Mouse (Mus musculus) liver, embryonic 12.5 days (tissue): ENCODE data around the gene Clpx. TPM values are rescaled to one million over a fixed set of nuclear protein-coding genes. Genes with fewer than 3 reads are reported as not detected.
"Not testable (repeated sequence)": the region's sequence is repeated elsewhere in the genome, so short reads cannot be mapped to it uniquely, and the experiment has no call there.

Experiments used
- ATAC-seq: fragments of 200-750 bp; cut with Nextera tagmentation; 2 replicates; pipeline ENCODE4 v1.8.0; 2017; ENCODE audit warnings: moderate number of reproducible peaks, mild to moderate bottlenecking, moderate library complexity
- H3K27ac ChIP-seq: fragments of 300-500 bp; sonication (generic); 2 replicates; pipeline ENCODE4 v1.5.1; 2016; ENCODE audit warnings: mild to moderate bottlenecking
- H3K27me3 ChIP-seq: fragments of 300-500 bp; sonication (generic); replicated peaks from 2 replicates; pipeline ENCODE4 v1.6.1; 2016; ENCODE audit warnings: mild to moderate bottlenecking, moderate library complexity
- H3K36me3 ChIP-seq: fragments of 300-500 bp; sonication (generic); 2 replicates; pipeline ENCODE4 v1.6.1; 2016; ENCODE audit warnings: mild to moderate bottlenecking, moderate library complexity
- H3K4me1 ChIP-seq: fragments of 300-500 bp; sonication (generic); 2 replicates; pipeline ENCODE4 v1.6.1; 2016
- H3K4me2 ChIP-seq: fragments of 300-500 bp; sonication (generic); 2 replicates; pipeline ENCODE4 v1.6.1; 2016; ENCODE audit warnings: mild to moderate bottlenecking, moderate library complexity
- H3K4me3 ChIP-seq: fragments of 300-500 bp; sonication (generic); 2 replicates; pipeline ENCODE4 v1.5.1; 2016; ENCODE audit warnings: mild to moderate bottlenecking, moderate library complexity
- H3K9ac ChIP-seq: fragments of 300-500 bp; sonication (generic); 2 replicates; pipeline ENCODE4 v1.6.1; 2016; ENCODE audit warnings: mild to moderate bottlenecking, moderate library complexity
- H3K9me3 ChIP-seq: fragments of 300-500 bp; sonication (generic); replicated peaks from 2 replicates; pipeline ENCODE4 v1.6.1; 2016; ENCODE audit warnings: mild to moderate bottlenecking, moderate library complexity
- WGBS: fragments of 180-500 bp; shearing (Covaris S2); methylation state at CpG from one replicate; pipeline ENCODE4 v1.1.7; 2016; ENCODE audit not compliant: insufficient replicate concordance; 5-methylcytosine and 5-hydroxymethylcytosine counted together
- polyA plus RNA-seq: library from polyadenylated mRNA; unstranded; fragments of >200 nt; fragmentation: Nextera tagmentation; extraction: Ambion mirVana; gene quantifications from 2 replicates; pipeline ENCODE4 v1.2.1, GENCODE M21; 2016

The Clpx gene
- polyA plus RNA-seq, 1 experiment from 2014 or later, result 34.9 TPM

GRCm38 (mm10) chr9:65322255-65322900 lies 28.3 kb downstream of the Clpx start:
- no peak for ATAC-seq

GRCm38 (mm10) chr9:65325971-65326370 lies 31.9 kb downstream of the Clpx start:
- Histone ChIP-seq H3K27ac (no peak overlapping the region), H3K27me3 (no peaks in the 10 kb centered on the region), H3K36me3 (peaks cover 90% of the 10 kb centered on the region), H3K4me2 (no peak overlapping the region), H3K4me3 (no peak overlapping the region), H3K9me3 (no peaks in the 10 kb centered on the region), H3K4me1 (peaks cover 6% of the 10 kb centered on the region; the same call in 1 of the 2 replicates), H3K9ac (no peak overlapping the region)
- no peak for ATAC-seq

More at GRCm38 (mm10) chr9:65322255-65322900, 28.3 kb downstream of the Clpx start:
- H3K27me3 ChIP-seq, result no peaks in the 10 kb centered on the region
- H3K4me1 ChIP-seq, result peaks cover 5% of the 10 kb centered on the region; the same call in 1 of the 2 replicates
- no peak overlapping the region for H3K27ac ChIP-seq
- H3K36me3 ChIP-seq, result peaks cover 86% of the 10 kb centered on the region
- H3K4me2 ChIP-seq, result no peak overlapping the region
- H3K9me3 ChIP-seq, result no peaks in the 10 kb centered on the region
- H3K4me3 ChIP-seq, result no peak overlapping the region
- 86% methylated on average over 11 of the region's 11 CpGs for WGBS
- H3K9ac ChIP-seq, result no peak overlapping the region

GRCm38 (mm10) chr9:65327371-65327770 lies 33.3 kb downstream of the Clpx start:
- Histone ChIP-seq H3K27ac (no peak overlapping the region), H3K27me3 (no peaks in the 10 kb centered on the region), H3K4me3 (no peak overlapping the region), H3K4me1 (peaks cover 6% of the 10 kb centered on the region; the same call in 1 of the 2 replicates), H3K9ac (no peak overlapping the region), H3K4me2 (no peak overlapping the region), H3K9me3 (no peaks in the 10 kb centered on the region), H3K36me3 (peaks cover 89% of the 10 kb centered on the region)
- no peak for ATAC-seq
- WGBS, result 81% methylated on average over 2 of the region's 2 CpGs

- Histone ChIP-seq H3K4me1 (no peaks in the 10 kb centered on the region), H3K4me2 (no peak overlapping the region), H3K27ac (no peak overlapping the region), H3K9me3 (no peaks in the 10 kb centered on the region), H3K27me3 (no peaks in the 10 kb centered on the region), H3K9ac (no peak overlapping the region), H3K4me3 (no peak overlapping the region), H3K36me3 (peaks cover 28% of the 10 kb centered on the region)
- WGBS, result 86% methylated on average over 5 of the region's 5 CpGs
- no peak for ATAC-seq
Measured at GRCm38 (mm10) chr9:65333958-65334357, 39.9 kb downstream of the Clpx start.

- 0 out of 2 replicates have a peak, but pooled peaks cover 7% of the 10 kb centered on the region for H3K9me3 ChIP-seq
- no peak for ATAC-seq
- 70% methylated on average over 4 of the region's 4 CpGs for WGBS
Measured at GRCm38 (mm10) chr9:65339146-65339545, 45.1 kb downstream of the Clpx start.

GRCm38 (mm10) chr9:65340414-65340813 lies 46.4 kb downstream of the Clpx start:
- peaks cover 14% of the 10 kb centered on the region for H3K9me3 ChIP-seq
- WGBS, result 81% methylated on average over 2 of the region's 2 CpGs
- H3K9ac ChIP-seq, result no peak overlapping the region
- H3K4me2 ChIP-seq, result no peak overlapping the region
- no peak overlapping the region for H3K27ac ChIP-seq
- no peaks in the 10 kb centered on the region for H3K36me3 ChIP-seq
- no peak for ATAC-seq
- H3K4me1 ChIP-seq, result no peaks in the 10 kb centered on the region
- no peak overlapping the region for H3K4me3 ChIP-seq
- no peaks in the 10 kb centered on the region; the same call in 1 of the 2 replicates for H3K27me3 ChIP-seq

More at GRCm38 (mm10) chr9:65339146-65339545, 45.1 kb downstream of the Clpx start:
- no peak overlapping the region for H3K4me3 ChIP-seq
- H3K36me3 ChIP-seq, result no peaks in the 10 kb centered on the region
- H3K9ac ChIP-seq, result no peak overlapping the region
- no peak overlapping the region for H3K27ac ChIP-seq
- H3K4me1 ChIP-seq, result no peaks in the 10 kb centered on the region
- no peak overlapping the region for H3K4me2 ChIP-seq
- H3K27me3 ChIP-seq, result no peaks in the 10 kb centered on the region; the same call in 1 of the 2 replicates

- not testable (repeated sequence) for ATAC-seq, H3K36me3 ChIP-seq, H3K27me3 ChIP-seq
- 70% methylated on average over 11 of the region's 11 CpGs for whole genome bisulfite sequencing
- peak overlapping the region; percentile 94 for H3K4me2 ChIP-seq
- H3K9me3 ChIP-seq, result peaks cover 10% of the 10 kb centered on the region
- H3K27ac ChIP-seq, result peak overlapping the region; percentile 97
- H3K4me3 ChIP-seq, result peak overlapping the region; percentile 99
- peaks cover 31% of the 10 kb centered on the region for H3K4me1 ChIP-seq
- peak overlapping the region; percentile 98 for H3K9ac ChIP-seq
Measured at GRCm38 (mm10) chr9:65345439-65345838, 51.4 kb downstream of the Clpx start.

GRCm38 (mm10) chr9:65345854-65346475 lies 51.9 kb downstream of the Clpx start, which contains the start of gene Pdcd7:
Gene Pdcd7, plus strand, starts transcription at chr9:65346104.
- H3K36me3 ChIP-seq, result no peaks in the 10 kb centered on the region
- H3K9ac ChIP-seq, result peak within 1 kb of the TSS; percentile 98
- peak; percentile 88 for ATAC-seq
- peak within 1 kb of the TSS; percentile 97 for H3K27ac ChIP-seq
- H3K4me2 ChIP-seq, result peak within 1 kb of the TSS; percentile 94
- peak within 1 kb of the TSS; percentile 99 for H3K4me3 ChIP-seq
- no peaks in the 10 kb centered on the region; the same call in 1 of the 2 replicates for H3K27me3 ChIP-seq
- peaks cover 33% of the 10 kb centered on the region for H3K4me1 ChIP-seq
- H3K9me3 ChIP-seq, result peaks cover 6% of the 10 kb centered on the region
- under 1% methylated on average over 59 of the region's 59 CpGs for WGBS

- H3K4me2 ChIP-seq, result peak overlapping the region; percentile 94
Measured at GRCm38 (mm10) chr9:65346476-65347111, 52.5 kb downstream of the Clpx start.

GRCm38 (mm10) chr9:65347112-65347850 lies 53.2 kb downstream of the Clpx start:
- Histone ChIP-seq H3K27ac (peak overlapping the region; percentile 97), H3K4me3 (peak overlapping the region; percentile 99), H3K27me3 (no peaks in the 10 kb centered on the region; the same call in 1 of the 2 replicates), H3K4me2 (peak overlapping the region; percentile 94), H3K9me3 (peaks cover 6% of the 10 kb centered on the region), H3K36me3 (no peaks in the 10 kb centered on the region), H3K4me1 (peaks cover 33% of the 10 kb centered on the region), H3K9ac (peak overlapping the region; percentile 98)
- 27% methylated on average over 8 of the region's 8 CpGs for WGBS
- ATAC-seq, result 0 out of 2 replicates have a peak, but pooled peaks have one; percentile 14

More at GRCm38 (mm10) chr9:65346476-65347111, 52.5 kb downstream of the Clpx start:
- peak overlapping the region; percentile 98 for H3K9ac ChIP-seq
- H3K27me3 ChIP-seq, result no peaks in the 10 kb centered on the region; the same call in 1 of the 2 replicates
- peaks cover 33% of the 10 kb centered on the region for H3K4me1 ChIP-seq
- peaks cover 6% of the 10 kb centered on the region for H3K9me3 ChIP-seq
- WGBS, result under 1% methylated on average over 77 of the region's 77 CpGs
- H3K4me3 ChIP-seq, result peak overlapping the region; percentile 99
- peak; percentile 85 for ATAC-seq
- H3K36me3 ChIP-seq, result no peaks in the 10 kb centered on the region
- peak overlapping the region; percentile 97 for H3K27ac ChIP-seq

- peaks cover 44% of the 10 kb centered on the region for H3K36me3 ChIP-seq
- 81% methylated on average over 5 of the region's 5 CpGs for WGBS
Measured at GRCm38 (mm10) chr9:65353251-65353650, 59.2 kb downstream of the Clpx start.

More at GRCm38 (mm10) chr9:65353251-65353650, 59.2 kb downstream of the Clpx start:
- ATAC-seq, result no peak
- Histone ChIP-seq H3K27ac (no peak overlapping the region), H3K9ac (no peak overlapping the region), H3K27me3 (no peaks in the 10 kb centered on the region), H3K9me3 (no peaks in the 10 kb centered on the region), H3K4me2 (no peak overlapping the region), H3K4me3 (no peak overlapping the region), H3K4me1 (peaks cover 19% of the 10 kb centered on the region)
